Mouse (Mus musculus) thymus, adult 2 months (tissue): ENCODE data around the gene Tas1r1. TPM values are rescaled to one million over a fixed set of nuclear protein-coding genes. Genes with fewer than 3 reads are reported as not detected.

Source experiments
- DNase-seq: peaks from one replicate; pipeline ENCODE4 v3.0.0; 2021
- H3K27ac ChIP-seq: fragments of 200-500 bp; 2 replicates; pipeline ENCODE4 v1.5.1; 2012; ENCODE audit warnings: low read length, control low read depth; ENCODE audit not compliant: control insufficient read depth, insufficient read depth
- H3K27me3 ChIP-seq: fragments of 200-500 bp; 2 replicates; pipeline ENCODE4 v1.6.1; 2012; ENCODE audit warnings: mild to moderate bottlenecking, low read length, moderate library complexity, mixed read lengths; ENCODE audit not compliant: control insufficient read depth, insufficient read depth
- H3K36me3 ChIP-seq: fragments of 200-500 bp; 2 replicates; pipeline ENCODE4 v1.6.1; 2012; ENCODE audit warnings: mild to moderate bottlenecking, low read length, moderate library complexity; ENCODE audit not compliant: control insufficient read depth, insufficient read depth
- H3K4me1 ChIP-seq: fragments of 200-500 bp; replicated peaks from 2 replicates; pipeline ENCODE4 v1.6.1; 2012; ENCODE audit warnings: low read length; ENCODE audit not compliant: control insufficient read depth, insufficient read depth
- H3K4me3 ChIP-seq: fragments of 200-500 bp; 2 replicates; pipeline ENCODE4 v1.5.1; 2012; ENCODE audit warnings: mild to moderate bottlenecking, low read length, control low read depth, moderate library complexity; ENCODE audit not compliant: control insufficient read depth, insufficient read depth
- CTCF ChIP-seq: fragments of 200-500 bp; IDR thresholded peaks from 2 replicates; pipeline ENCODE4 v1.5.1; 2012; ENCODE audit warnings: mild to moderate bottlenecking, control low read depth, low read length, moderate library complexity, borderline replicate concordance; ENCODE audit not compliant: control insufficient read depth, poor library complexity, insufficient read depth; ENCODE audit errors: extremely low read depth
- POLR2A ChIP-seq: fragments of 200-500 bp; IDR thresholded peaks from 2 replicates; pipeline ENCODE4 v1.6.1; 2012; ENCODE audit warnings: mild to moderate bottlenecking, low read length, control low read depth, moderate library complexity; ENCODE audit not compliant: control insufficient read depth, poor library complexity, insufficient read depth; ENCODE audit errors: extremely low read depth
- WGBS: fragments of 180-500 bp; shearing (Covaris S2); methylation state at CpG from one replicate; pipeline ENCODE4 v1.1.7; 2018; 5-methylcytosine and 5-hydroxymethylcytosine counted together
- polyA plus RNA-seq: library from polyadenylated mRNA; depleted of rRNA; stranded (reverse); fragments of >200 nt; gene quantifications from 2 replicates; pipeline ENCODE4 v1.2.3, GENCODE M21; 2012

Tas1r1 gene
- polyA plus RNA-seq, 1 experiment: 0.34 TPM

- WGBS: 96% methylated on average over 16 of the region's 16 CpGs
- H3K27ac ChIP-seq: no peak overlapping the region
- H3K36me3 ChIP-seq: peaks cover 8% of the 10 kb centered on the region; the same call in 1 of the 2 replicates
- no peak for TF ChIP-seq CTCF
- TF ChIP-seq POLR2A: no peak
- peaks cover 27% of the 10 kb centered on the region for H3K4me1 ChIP-seq
- DNase-seq: no peak
- no peak overlapping the region for H3K4me3 ChIP-seq
- H3K27me3 ChIP-seq: no peaks in the 10 kb centered on the region
Observed at GRCm38 (mm10) chr4:152012109-152012508, 26.3 kb downstream of the Tas1r1 start.

GRCm38 (mm10) chr4:152011171-152011760 is 27.1 kb downstream of the Tas1r1 start:
- H3K4me3 ChIP-seq: peak overlapping the region; percentile 93; the same call in 1 of the 2 replicates
- H3K4me1 ChIP-seq: peaks cover 27% of the 10 kb centered on the region
- H3K36me3 ChIP-seq: peaks cover 8% of the 10 kb centered on the region; the same call in 1 of the 2 replicates
- no peak overlapping the region for H3K27ac ChIP-seq
- 84% methylated on average over 8 of the region's 8 CpGs for WGBS
- no peak for DNase-seq
- TF ChIP-seq CTCF (no peak), POLR2A (no peak)
- H3K27me3 ChIP-seq: no peaks in the 10 kb centered on the region

GRCm38 (mm10) chr4:152010707-152011134 is 27.6 kb downstream of the Tas1r1 start:
- DNase-seq: no peak
- peaks cover 27% of the 10 kb centered on the region for H3K4me1 ChIP-seq
- no peaks in the 10 kb centered on the region for H3K27me3 ChIP-seq
- WGBS: 20% methylated on average over 13 of the region's 13 CpGs
- peak overlapping the region; percentile 93 for H3K4me3 ChIP-seq
- TF ChIP-seq POLR2A: no peak
- no peak for TF ChIP-seq CTCF
- H3K27ac ChIP-seq: no peak overlapping the region
- peaks cover 8% of the 10 kb centered on the region; the same call in 1 of the 2 replicates for H3K36me3 ChIP-seq

GRCm38 (mm10) chr4:152010091-152010706 is 28.2 kb downstream of the Tas1r1 start:
- peaks cover 8% of the 10 kb centered on the region; the same call in 1 of the 2 replicates for H3K36me3 ChIP-seq
- no peak for TF ChIP-seq POLR2A
- no peak for TF ChIP-seq CTCF
- DNase-seq: no peak
- peak overlapping the region; percentile 93 for H3K4me3 ChIP-seq
- 6% methylated on average over 10 of the region's 10 CpGs for WGBS
- no peak overlapping the region for H3K27ac ChIP-seq
- no peaks in the 10 kb centered on the region for H3K27me3 ChIP-seq
- H3K4me1 ChIP-seq: peaks cover 27% of the 10 kb centered on the region

- no peak for DNase-seq
- WGBS: under 1% methylated on average over 115 of the region's 115 CpGs
- no peak; the same call in 1 of the 2 replicates for TF ChIP-seq CTCF
- peaks cover 27% of the 10 kb centered on the region for H3K4me1 ChIP-seq
- H3K36me3 ChIP-seq: peaks cover 3% of the 10 kb centered on the region; the same call in 1 of the 2 replicates
- H3K4me3 ChIP-seq: peak overlapping the region; percentile 93
- H3K27me3 ChIP-seq: no peaks in the 10 kb centered on the region
- H3K27ac ChIP-seq: peak overlapping the region; percentile 20; the same call in 1 of the 2 replicates
Observed at GRCm38 (mm10) chr4:152009076-152010051, 29.0 kb downstream of the Tas1r1 start.

GRCm38 (mm10) chr4:152008622-152009075 is 29.7 kb downstream of the Tas1r1 start, which contains the start of gene Klhl21:
Gene Klhl21 (plus strand): TSS chr4:152008803.
- TF ChIP-seq CTCF (peak; percentile 44; the same call in 1 of the 2 replicates), POLR2A (peak; percentile 88)
- WGBS: under 1% methylated on average over 45 of the region's 45 CpGs
- peak; percentile 90 for DNase-seq
- Histone ChIP-seq H3K27me3 (no peaks in the 10 kb centered on the region), H3K36me3 (no peaks in the 10 kb centered on the region), H3K27ac (peak within 1 kb of the TSS; percentile 20; the same call in 1 of the 2 replicates), H3K4me3 (peak within 1 kb of the TSS; percentile 93), H3K4me1 (peaks cover 27% of the 10 kb centered on the region)
